Mouse (Mus musculus): ENCODE measurements at regions not wholly inside any gene's neighbourhood (a gene's known extent, or its start where the extent isn't known, plus 50 kb on each side); places are given as distances from the start of the nearest gene placed in this dataset.
"Not testable (repeated sequence)": the region's sequence is repeated elsewhere in the genome, so short reads cannot be mapped to it uniquely, and the experiment has no call there.

DNA sequence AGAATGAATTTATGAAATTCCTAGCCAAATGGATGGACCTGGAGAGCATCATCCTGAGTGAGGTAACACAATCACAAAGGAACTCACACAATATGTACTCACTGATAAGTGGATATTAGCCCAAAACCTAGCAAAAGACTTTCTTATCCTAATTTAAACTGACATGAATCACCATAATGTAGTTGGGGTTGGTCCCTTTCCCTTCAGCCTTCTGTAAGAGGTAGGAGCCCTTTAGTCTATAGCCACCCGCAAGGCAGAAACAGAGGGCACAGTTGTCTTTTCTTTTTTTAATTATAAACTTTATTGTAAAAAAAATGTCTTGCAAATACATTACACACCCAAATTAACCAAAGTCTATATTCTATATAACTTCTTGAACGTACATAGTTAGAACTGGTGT lies 81.3 kb downstream of the Ogfrl1 start:
- not testable (repeated sequence) for DNase-seq (ENCODE audit: low read depth, low spot score)

DNA sequence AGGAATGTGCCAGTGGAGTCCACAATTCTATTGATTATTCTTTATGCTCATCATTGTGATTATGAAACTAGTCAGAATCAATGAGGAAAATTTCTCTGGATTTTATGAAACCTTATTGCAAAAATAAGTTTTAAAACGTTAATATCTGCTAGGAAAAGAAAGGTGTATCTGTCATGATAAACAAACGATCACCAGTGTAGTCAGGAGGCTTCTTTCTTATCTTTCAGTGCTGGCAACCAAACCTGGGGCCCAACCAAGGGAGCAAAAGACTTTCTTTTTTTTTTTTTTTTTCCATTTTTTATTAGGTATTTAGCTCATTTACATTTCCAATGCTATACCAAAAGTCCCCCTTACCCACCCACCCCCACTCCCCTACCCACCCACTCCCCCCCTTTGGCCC lies 82.7 kb downstream of the Ogfrl1 start:
- DNase-seq (ENCODE audit: low read depth, low spot score), result not testable (repeated sequence)

DNA sequence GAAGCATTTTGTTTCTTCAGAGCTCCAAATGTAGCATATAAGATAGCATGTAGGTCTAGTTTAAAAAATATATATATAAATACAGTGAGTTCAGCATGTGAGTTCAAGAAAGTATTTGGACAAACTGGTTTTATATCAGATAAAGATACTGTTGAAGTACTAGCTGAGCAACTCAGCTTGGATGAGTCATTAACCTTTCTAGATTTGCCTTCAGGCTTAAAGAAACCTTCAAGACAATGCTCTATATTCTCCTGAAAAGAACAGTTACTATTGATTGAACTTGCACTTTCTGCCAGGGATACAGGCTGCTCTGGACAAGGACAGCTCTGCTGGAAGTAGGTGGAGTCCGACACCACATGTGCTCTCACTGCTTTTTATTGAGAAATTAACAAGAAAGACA lies 104.9 kb downstream of the Ogfrl1 start:
- no peak for DNase-seq (ENCODE audit: low read depth, low spot score)

DNA sequence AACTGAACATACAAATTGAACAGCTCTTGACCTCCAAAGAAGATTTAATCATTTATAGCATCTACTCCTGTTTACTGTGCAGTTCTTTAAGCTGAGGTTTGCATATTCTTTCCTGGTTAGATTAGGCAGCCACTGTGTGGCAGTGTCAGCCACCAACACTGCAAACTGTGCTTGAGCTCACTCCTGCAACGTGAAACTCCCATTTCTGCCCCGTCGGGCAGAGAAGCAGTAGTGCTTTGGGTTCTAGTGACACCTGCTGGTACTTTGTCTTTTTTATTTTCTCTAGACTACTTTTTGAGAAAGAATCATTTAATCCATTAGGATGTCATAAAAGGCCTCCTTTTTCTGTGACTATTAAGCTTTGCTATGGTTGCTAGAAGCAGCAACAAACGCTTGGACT lies 110.8 kb downstream of the Ogfrl1 start:
- peak; percentile 28 for DNase-seq (ENCODE audit: low read depth, low spot score)

DNA sequence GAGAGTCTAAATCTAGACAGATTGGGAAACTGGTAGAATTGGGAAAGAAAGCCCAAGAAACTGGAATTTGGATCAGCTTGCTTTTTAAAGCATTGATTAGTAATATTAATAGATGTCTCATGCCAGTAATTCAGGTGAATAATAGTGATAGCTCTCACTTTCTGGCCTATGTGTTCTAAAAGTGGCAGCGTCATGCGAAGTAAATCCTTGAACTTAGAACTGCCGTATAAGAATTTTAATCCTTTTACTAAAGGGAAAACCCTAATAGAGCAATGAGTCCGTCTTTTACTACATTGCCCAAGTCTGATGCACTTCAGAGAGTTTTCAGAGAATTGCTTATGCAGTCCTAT lies 114.7 kb downstream of the Ogfrl1 start:
- no peak for DNase-seq (ENCODE audit: low read depth, low spot score)

DNA sequence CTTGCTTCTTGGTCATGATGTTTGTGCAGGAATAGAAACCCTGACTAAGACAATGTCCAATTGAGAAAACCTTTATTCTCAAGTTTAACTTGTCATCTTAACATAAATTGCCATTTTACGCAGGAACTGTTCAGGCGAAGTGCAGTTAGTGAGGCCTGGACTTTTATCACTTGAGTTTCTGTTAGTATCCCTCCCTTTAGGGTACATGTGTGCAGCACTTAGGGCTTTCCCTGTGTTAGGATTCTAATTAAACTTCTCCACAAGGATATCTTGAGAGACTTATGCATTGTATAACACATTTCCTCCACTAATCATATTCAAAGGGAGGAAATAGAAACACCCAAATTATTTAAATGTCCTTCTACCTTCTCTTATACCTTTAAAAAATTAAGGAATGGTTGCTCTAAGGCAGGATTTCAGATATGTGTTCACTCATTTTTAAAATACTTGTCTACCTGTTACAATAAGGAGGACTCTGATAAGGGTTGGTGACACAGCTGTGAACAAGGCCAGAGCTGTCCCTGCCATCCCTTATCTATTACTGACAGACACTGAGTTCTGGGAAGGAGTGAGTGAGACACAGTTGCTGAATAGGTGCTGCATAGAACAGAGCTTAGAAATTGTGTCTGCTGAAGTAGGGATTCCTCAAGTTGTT lies 115.2 kb downstream of the Ogfrl1 start:
- DNase-seq (ENCODE audit: low read depth, low spot score), result no peak

DNA sequence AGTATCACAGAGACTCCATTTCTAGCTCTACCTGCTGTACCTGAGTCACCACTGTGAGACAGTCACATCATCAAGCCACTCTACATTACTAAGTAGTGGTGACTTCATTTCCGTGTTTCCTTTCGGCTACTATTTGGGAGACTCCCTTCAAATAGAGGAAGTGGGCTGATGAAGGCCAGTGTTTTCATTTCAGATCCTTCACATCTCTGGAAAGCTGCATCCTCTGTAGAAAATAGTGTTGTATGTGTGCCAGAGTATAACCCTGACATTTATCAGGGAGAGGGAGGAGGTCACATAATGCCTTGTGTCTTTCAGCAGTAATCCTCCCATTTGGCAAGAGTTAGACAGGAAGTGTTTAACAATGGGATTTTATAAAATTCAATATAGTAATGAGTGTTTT lies 117.7 kb downstream of the Ogfrl1 start:
- no peak for DNase-seq (ENCODE audit: low read depth, low spot score)

DNA sequence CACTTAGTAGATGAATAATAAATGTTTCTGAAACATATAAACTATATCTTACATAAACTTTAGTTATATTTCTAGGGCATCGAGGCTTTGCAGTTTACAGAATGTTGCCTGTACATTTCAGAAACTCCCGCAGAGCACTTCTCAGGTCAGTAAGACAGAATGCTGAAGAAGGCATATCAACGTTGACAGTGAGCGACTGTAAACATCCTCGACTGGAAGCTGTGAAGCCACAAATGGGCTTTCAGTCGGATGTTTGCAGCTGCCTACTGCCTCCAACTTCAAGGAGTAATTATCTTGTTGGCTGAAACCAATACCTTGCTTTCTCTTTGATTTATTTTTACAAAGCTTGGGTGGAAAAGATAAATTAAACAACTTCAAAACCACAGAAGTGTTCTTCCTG lies 125.5 kb downstream of the Ogfrl1 start:
- DNase-seq (ENCODE audit: low read depth, low spot score), result no peak

DNA sequence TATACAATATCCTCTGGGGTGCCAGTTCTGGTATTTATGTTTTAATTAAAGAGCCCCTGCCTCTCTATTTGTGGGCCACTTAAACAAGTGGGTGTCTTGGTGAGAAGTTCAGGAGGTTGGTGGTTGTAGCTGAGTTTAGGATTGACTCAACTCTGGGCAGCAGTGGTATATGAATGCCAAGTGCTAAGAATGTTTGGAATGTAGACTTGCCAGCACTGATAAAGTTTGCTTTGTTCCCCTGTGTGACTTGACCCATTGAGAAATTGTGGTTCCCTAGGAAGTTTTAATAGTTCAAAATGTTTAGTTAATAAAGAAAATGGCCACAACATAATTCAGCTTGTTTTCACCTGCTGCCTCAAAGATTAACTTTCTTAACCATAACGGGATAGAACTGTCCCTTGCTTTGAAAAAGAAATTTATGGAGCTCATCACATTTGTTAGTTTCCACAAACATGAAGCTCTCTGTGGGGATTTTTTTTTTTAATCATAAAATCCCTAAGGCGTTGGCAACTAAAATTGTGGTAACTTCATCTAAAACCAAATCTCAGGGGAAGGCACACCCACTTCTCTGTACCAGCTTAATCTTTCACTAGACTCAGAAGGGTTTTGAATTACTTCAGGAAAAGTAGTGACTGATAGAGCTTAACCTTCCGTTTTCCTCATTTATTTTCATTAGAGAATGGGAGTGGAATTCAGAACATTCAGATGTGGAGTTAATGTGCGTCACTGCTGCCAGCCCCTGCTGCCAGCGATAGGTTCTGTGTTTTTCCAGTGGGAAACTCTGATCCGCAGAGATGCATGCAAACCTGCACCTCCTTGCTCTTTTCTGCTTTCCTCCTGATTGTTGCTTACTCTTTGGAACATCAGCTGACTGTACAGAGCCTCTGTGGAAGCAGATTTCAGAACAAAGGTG lies 126.4 kb downstream of the Ogfrl1 start:
- DNase-seq (ENCODE audit: low read depth, low spot score), result peak; percentile 33

DNA sequence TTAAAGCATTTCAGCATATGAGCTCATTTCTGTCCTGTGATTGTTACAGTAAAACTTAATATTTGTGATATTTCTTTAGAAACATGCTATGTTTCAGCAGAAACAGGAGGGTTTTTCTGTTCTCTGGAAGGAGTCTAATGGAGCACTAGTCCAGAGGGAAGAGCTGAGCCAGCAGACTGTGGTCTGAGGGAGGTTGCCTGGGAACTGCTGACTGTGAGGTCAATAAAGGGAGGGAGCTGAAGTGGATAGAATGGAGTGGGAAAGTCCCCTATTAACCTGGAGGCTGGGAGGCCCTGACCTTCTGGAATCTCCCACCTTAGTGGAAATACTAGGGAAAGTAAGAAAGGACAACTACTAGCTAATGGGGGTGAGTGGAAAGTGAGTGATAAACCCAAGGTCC lies 129.5 kb downstream of the Ogfrl1 start:
- no peak for DNase-seq (ENCODE audit: low read depth, low spot score)

DNA sequence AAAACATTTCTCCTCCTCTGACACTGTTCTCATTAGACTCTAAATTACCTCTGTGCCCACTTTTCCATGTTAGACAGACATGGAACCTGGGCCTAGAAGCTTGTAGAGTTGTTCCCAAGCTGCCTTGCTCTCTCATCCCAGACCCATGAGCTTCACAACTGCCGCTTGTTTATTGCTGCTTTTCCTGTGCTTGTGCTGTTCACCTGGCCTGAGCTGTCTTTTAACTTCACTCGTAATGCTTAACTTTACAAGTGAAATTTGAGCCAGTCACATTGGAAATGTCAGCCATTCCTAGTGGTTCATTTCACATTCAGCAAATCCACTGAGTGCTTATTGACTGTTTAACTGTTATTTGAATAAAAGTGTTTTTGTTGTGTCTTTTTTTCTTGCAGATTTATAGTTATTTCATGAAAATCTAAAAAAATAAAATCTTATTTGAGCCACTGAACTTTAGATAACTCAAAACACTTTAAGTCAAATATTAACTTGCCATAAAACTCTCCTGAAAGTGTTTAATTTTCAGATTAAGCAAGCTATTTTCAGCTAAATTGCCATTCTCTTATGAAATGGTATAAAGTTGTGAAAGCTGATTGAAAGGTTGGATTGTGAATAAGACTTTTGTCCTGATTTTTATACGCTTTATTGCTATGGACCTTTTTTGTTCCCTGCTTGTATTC lies 131.9 kb downstream of the Ogfrl1 start:
- no peak for DNase-seq (ENCODE audit: low read depth, low spot score)

DNA sequence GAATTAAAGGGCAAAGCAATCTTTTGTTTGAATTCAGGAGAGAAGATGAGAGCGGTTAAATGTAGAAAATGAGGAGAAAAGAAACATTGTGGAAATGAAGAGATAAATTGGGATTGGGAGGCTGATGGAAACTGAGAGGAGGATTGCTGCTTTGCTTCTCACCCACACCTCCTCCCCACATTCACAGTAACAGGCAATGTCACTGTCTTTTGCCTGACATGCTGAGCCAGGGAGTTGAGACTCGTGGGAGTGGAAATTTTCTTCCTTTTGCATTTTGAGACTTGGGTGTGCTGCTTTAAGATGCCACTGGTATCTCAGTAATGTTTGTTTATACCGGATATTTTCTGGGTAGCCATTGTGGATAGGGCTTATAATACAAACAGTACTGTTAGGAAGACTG lies 133.3 kb downstream of the Ogfrl1 start:
- no peak for DNase-seq (ENCODE audit: low read depth, low spot score)

DNA sequence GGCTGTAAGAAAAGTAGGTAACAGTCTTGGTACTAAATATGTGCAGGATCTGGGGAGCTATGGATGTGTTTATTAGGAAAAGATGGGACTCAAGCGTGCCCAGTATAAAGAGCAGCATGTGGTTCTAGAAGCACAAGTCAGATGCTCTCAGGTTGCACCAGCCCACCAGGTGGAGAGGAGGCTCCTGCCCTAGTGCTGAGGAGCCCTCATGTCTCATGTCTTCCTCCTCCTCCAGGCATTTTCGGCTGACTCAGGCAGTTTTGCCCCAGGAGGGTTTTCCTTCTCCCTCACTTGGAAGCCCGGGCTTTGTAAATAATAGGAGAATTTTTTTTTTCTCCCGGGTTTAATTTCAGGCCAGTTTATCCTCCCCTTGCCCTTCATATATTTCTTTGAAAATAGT lies 133.8 kb downstream of the Ogfrl1 start:
- DNase-seq (ENCODE audit: low read depth, low spot score), result no peak

DNA sequence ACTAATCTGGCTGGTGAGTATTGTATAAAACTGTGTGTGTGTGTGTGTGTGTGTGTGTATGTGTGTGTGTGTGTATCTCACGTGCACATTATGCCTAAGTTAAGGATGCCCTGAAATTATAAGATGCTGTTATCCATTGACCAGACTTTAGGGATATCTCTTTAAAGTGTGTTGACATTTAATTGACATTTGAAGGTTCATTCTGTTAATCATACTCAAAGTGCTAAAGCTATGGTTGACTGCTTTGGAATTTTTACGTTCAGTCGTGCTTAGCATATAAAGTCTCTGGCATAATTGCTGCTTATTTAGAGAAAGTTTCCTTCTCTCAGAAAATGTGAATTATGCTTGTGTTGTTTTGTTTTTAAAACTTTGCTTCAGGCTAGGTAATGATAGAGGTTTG lies 135.9 kb downstream of the Ogfrl1 start:
- DNase-seq (ENCODE audit: low read depth, low spot score), result no peak

DNA sequence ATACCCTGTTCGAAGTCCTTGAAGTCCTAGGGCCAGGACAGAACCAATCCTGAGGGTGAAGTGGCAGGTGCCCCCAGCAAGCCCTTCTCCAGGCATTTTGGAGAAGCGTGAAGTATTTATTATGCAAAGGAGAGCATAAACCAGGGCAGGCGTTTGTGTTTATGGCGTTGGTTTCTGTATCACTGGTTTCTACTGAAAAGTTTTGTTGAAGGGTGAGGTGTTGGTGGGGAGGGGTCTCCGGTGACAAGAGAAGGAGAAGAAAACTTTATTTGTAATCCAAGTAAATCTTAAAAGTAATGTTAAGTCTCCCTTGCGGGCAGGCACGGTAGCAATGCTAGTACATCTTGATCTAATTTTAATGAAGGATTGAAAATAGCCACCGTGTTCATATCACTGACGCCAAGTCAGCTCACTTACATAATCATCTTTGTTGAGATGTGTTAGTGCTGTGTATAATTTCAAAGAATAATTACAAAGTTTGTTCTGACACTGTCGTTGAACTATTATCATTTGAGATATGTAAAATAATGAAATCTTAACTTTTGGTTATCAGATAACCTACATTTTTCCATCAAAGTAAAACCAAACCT lies 140.2 kb downstream of the Ogfrl1 start:
- peak; percentile 9 for DNase-seq (ENCODE audit: low read depth, low spot score)

DNA sequence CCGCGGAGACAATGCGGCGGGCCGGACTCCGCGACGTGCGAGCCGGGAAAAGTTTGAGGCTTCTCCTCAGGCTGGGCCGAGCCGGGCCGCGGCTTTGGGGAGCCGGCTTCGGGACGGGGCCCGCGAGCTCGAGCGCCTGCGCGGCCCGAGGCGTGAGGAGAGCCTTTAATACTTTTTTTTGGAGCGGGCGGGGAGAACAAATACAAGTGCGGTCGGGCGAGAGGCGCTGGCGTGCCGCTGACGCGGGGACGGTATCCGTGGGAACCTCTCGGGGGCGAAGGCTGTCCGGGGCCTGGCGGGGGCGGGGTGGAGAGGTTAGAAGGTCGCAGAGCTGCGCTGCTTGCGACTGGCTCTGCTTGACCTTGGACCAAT lies 141.0 kb downstream of the Ogfrl1 start:
- DNase-seq (ENCODE audit: low read depth, low spot score), result peak; percentile 78

DNA sequence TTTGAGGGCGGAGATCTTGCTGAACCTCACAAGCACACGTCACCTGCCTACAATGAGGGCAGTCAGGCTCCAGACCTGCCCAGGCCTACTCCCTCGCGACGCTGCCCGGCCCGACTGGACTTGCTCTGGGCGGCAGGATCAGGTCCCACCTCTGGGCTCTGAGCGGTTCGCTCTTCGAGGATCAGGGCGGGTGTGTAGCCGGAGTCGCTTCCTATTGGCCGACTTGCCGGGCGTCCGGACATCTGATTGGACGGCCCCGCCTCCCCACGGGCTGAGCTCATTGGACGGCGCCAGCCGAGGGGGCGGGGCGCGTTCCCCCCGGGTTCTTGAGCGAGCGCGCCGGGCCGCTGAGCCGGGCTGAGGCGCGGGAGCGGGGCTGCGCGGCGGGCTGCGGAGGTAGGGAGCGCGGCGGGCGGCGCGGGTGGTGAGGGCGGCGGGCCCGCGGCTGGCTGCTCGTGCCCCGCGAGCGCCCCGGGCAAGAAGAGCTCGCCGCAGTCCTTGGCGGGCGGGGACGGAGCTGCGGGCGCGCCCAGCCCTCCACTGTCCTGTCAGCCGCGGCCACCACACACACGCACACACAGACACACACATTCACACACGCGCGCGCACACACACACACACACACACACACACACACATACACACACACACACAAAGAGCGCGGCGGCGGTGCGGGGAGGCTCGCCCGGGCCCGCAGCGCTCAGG lies 141.5 kb downstream of the Ogfrl1 start:
- peak; percentile 97 for DNase-seq (ENCODE audit: low read depth, low spot score)

DNA sequence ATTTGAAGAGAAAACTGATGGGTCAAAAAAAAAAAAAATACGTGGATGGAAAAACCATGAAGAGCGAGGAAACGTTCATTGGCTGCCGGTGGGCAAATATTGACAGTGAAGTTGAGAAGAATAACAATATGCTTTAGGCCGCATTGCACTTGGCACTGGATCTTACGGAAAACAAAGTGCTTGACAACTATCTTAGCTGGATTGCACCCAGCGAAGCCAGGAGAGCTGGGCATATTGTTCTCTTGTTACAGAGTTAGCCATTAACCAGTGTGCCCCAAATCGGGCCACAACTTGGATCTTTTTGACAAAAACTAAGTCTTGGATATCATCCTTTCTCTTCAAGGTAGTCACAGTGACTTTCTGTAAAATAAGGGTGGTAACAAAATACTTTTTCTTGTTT lies 143.3 kb downstream of the Ogfrl1 start:
- no peak for DNase-seq (ENCODE audit: low read depth, low spot score)

DNA sequence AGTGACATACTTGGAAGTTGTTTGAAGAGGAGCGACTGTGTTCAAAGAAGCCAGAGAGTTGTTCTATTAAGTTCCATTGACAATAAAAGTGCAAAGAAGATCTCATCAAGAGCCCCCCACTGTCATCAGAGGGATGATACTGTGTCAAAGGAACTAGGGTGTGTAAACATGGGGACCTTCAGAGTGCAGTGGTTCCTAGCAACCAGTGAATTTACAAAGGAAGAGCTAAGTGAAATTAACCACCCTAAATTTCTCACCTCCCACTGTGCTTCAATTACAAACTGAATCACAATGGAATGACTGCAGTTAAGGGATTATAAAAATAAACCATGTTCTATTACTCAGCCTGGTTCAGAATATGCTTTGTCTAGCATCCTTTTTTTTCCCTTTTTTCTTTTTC lies 129.5 kb upstream of the 4933415F23Rik start:
- DNase-seq (ENCODE audit: low read depth, low spot score), result no peak

DNA sequence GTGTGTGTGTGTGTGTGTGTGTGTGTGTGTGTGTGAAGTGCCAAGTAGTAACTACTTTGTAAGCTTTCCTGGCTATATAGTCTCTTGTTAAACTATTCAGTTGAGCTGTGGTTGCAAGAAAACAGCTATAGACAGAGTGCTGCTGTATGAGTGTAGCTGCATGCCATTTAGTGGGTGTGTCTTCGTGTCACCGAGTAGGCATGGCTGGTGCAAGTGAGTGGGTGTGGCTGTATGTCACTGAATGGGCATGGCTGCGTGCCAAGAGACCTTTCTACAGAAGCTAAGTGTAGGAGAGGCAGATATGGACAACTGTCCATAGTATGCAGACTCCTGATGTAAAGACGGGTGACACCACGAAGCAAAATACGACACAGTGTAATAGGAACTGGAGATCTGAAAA lies 126.4 kb upstream of the 4933415F23Rik start:
- no peak for DNase-seq (ENCODE audit: low read depth, low spot score)

DNA sequence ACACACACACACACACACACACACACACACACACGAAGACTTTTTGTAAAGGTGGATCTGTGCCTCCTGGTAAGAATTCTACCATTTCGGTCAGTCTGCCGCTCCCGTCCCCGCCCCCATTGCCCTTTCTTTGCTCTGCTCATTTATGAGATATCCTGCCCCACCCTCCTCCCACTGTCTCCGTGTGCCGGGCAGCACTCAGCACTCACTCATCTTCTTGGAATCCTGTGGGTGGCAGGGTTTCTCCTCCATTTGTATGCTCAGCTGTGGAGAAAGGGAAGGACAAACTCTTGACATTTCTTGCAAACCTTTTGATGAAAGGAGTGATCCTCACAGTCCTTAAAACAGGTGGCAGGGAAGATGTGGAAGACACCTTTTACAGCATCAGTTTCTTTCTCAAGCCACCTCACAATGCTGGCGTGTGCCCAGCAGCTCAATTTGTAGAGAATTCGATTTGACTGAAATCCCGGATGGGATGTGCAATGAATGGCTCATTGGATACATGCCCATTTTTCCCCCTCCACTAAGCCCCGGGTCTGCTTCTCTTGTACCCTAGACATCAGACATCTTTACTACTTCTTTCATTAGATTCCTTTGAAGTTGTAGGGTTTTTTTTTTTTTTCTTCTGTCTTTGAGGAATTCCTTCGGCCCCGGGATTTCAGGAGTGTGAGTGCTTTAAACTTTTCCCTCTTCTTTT lies 112.6 kb upstream of the 4933415F23Rik start:
- DNase-seq (ENCODE audit: low read depth, low spot score), result no peak
